ENCODE assay signal across 8 mouse cellular contexts in the genomic region with DNA sequence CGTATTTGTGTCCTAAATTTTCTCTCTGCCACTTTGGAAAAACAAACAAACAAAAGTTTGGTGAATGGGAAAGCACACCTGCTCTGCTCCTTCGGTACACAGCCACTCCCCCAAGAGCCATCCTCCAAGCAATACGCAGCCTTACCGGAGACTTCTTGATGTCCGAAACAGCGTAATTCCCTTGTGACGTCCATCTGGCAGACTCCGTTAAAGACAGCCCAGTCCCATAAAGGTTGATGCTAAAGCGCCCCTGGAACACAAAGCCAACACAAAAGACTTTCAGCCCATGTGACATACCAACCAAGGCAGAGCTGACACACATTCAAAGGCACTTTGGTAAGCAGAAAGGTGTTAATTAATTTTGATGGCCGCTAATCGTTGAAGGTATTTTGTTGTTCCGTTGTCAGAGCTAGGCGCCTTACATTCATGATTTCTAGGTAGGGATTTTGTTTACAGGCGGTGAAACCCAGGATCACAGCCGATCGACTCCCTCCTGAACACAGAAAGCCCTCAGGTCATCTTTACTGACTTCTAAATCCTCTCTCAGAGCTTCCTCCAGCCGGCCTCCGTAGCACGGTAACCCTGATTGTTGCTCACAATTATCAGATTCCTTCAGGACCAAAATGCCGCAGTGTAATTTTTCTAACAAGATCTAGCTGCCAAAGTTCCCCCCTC. TPM values are rescaled to one million over a fixed set of nuclear protein-coding genes. Genes with fewer than 3 reads are reported as not detected.
DNase-seq lines count a peak whose midpoint lies in the region; ATAC-seq and TF ChIP-seq lines count a peak whose summit lies in the region.

No protein-coding gene starts in this region.

- peak overlapping the region; percentile 46 for H3K27ac ChIP-seq in gastrocnemius, adult 2 months
- no peak overlapping the region for H3K27ac ChIP-seq in forebrain, embryonic 14.5 days (ENCODE audit: low read depth, low read length)
- H3K27ac ChIP-seq in liver, embryonic 15.5 days (replicated peaks): no peak overlapping the region

- peak overlapping the region; percentile 62 for H3K4me2 ChIP-seq in forebrain, embryonic 14.5 days (ENCODE audit: low read length)
- peak overlapping the region; percentile 10; the same call in 1 of the 2 replicates for H3K4me2 ChIP-seq in liver, embryonic 15.5 days

- no peaks in the 10 kb centered on the region for H3K36me3 ChIP-seq in E14TG2a.4 (ENCODE audit: insufficient read depth, low read length)
- H3K36me3 ChIP-seq in forebrain, embryonic 14.5 days (ENCODE audit: control insufficient read depth, insufficient read depth, low read length): no peaks in the 10 kb centered on the region
- no peaks in the 10 kb centered on the region for H3K36me3 ChIP-seq in liver, embryonic 15.5 days (replicated peaks)

- WGBS in forebrain, embryonic 14.5 days: 2% methylated on average over 20 of the region's 20 CpGs
- 16% methylated on average over 20 of the region's 20 CpGs for WGBS in liver, embryonic 15.5 days (ENCODE audit: insufficient replicate concordance)

- no peak for TF ChIP-seq CTCF in gastrocnemius, adult 2 months (IDR thresholded peaks at IDR 0.05)
- no peak for TF ChIP-seq CTCF in E14TG2a.4 (conservative IDR thresholded peaks at IDR 0.05; ENCODE audit: low read length)

- DNase-seq in gastrocnemius, adult 2 months: no peak
- DNase-seq in gastrocnemius, adult 18-20 months (ENCODE audit: low spot score): no peak
- peak; percentile 43 for DNase-seq in forebrain, embryonic 14.5 days (ENCODE audit: low spot score)
- no peak for DNase-seq in right cerebral cortex, postnatal 25 days
- DNase-seq in left cerebral cortex, adult 8-10 months (ENCODE audit: low spot score in 2 of 2): no peak
- no peak for DNase-seq in spleen, postnatal 10 days (ENCODE audit: low spot score in 2 of 2)

- peak overlapping the region; percentile 58 for H3K9ac ChIP-seq in forebrain, embryonic 14.5 days (ENCODE audit: low read length)
- no peak overlapping the region for H3K9ac ChIP-seq in liver, embryonic 15.5 days

- peaks cover 23% of the 10 kb centered on the region for H3K4me1 ChIP-seq in E14TG2a.4 (replicated peaks; ENCODE audit: low read depth, low read length)
- no peaks in the 10 kb centered on the region for H3K4me1 ChIP-seq in forebrain, embryonic 14.5 days (ENCODE audit: control insufficient read depth, insufficient read depth, low read length)
- no peaks in the 10 kb centered on the region for H3K4me1 ChIP-seq in liver, embryonic 15.5 days (replicated peaks)

- ATAC-seq in forebrain, embryonic 14.5 days: peak; percentile 59
- ATAC-seq in liver, embryonic 15.5 days (ENCODE audit: insufficient read depth): no peak

- intact Hi-C loops in gastrocnemius, adult 2 months (cut with DNase I): loop anchor here (1.0 to 10.0 kb wide), 8 partner anchors 85 to 1250 kb away; no protein-coding TSS in a partner anchor

- H3K4me3 ChIP-seq in gastrocnemius, adult 2 months: peak overlapping the region; percentile 60
- H3K4me3 ChIP-seq in E14TG2a.4 (replicated peaks; ENCODE audit: low read length): peak overlapping the region; percentile 27; the same call in 1 of the 2 replicates
- peak overlapping the region; percentile 26 for H3K4me3 ChIP-seq in forebrain, embryonic 14.5 days (ENCODE audit: low read depth, low read length)
- no peak overlapping the region for H3K4me3 ChIP-seq in liver, embryonic 15.5 days (replicated peaks)

- peaks cover 10% of the 10 kb centered on the region for H3K27me3 ChIP-seq in E14TG2a.4 (ENCODE audit: insufficient read depth, low read length)
- 0 out of 2 replicates have a peak, but pooled peaks cover 4% of the 10 kb centered on the region for H3K27me3 ChIP-seq in forebrain, embryonic 14.5 days (replicated peaks; ENCODE audit: control insufficient read depth, insufficient read depth, low read length)
- peaks cover 14% of the 10 kb centered on the region for H3K27me3 ChIP-seq in liver, embryonic 15.5 days

- no peaks in the 10 kb centered on the region for H3K9me3 ChIP-seq in E14TG2a.4 (ENCODE audit: low read length)
- no peaks in the 10 kb centered on the region for H3K9me3 ChIP-seq in forebrain, embryonic 14.5 days (replicated peaks; ENCODE audit: control insufficient read depth, low read length)
- no peaks in the 10 kb centered on the region for H3K9me3 ChIP-seq in liver, embryonic 15.5 days (replicated peaks)

RNA-seq across cellular contexts. Expression of a gene that starts 29.4 kb away (rescaled TPM):
- under 1 TPM in 1 of 2 experiments, not detected in 1; 0.11 TPM for total RNA-seq in gastrocnemius, adult 2 months (2021)
- under 1 TPM in 1 of 2 experiments, not detected in 1; 0.09 TPM for total RNA-seq in gastrocnemius, adult 18-20 months (2021)
- 0.22 TPM in 1 of 2 replicates, not detected in the other for polyA plus RNA-seq in forebrain, embryonic 14.5 days (2014; fragmentation: Nextera tagmentation; extraction: Ambion mirVana)
- polyA plus RNA-seq in liver, embryonic 15.5 days (2015; fragmentation: Nextera tagmentation; extraction: Ambion mirVana): 0.05 TPM in 1 of 2 replicates, not detected in the other
- total RNA-seq in left cerebral cortex, adult 8-10 months (2022): not detected
